Mouse (Mus musculus) heart, adult 8-10 months (tissue): ENCODE measurements at regions not wholly inside any gene's neighbourhood (a gene's known extent, or its start where the extent isn't known, plus 50 kb on each side); places are given as distances from the start of the nearest gene placed in this dataset.

Experiments used
- DNase-seq: peaks from one replicate; pipeline ENCODE4 v3.0.0; 2022; ENCODE audit warnings: low spot score

- DNase-seq = no peak
These were observed 83.6 kb upstream of the Ngf start for GRCm38 (mm10) chr3:102386091-102386490.

GRCm38 (mm10) chr3:102384596-102384995 lies 85.1 kb upstream of the Ngf start:
- DNase-seq = no peak

- peak; percentile 48 for DNase-seq
These were observed 86.0 kb upstream of the Ngf start for GRCm38 (mm10) chr3:102383671-102384070.

- DNase-seq = no peak
These were observed 88.0 kb upstream of the Ngf start for GRCm38 (mm10) chr3:102381683-102382082.

- no peak for DNase-seq
These were observed 95.2 kb upstream of the Ngf start for GRCm38 (mm10) chr3:102374381-102375060.

GRCm38 (mm10) chr3:102372205-102372899 lies 97.4 kb upstream of the Ngf start:
- no peak for DNase-seq

GRCm38 (mm10) chr3:102366188-102366587 lies 103.5 kb upstream of the Ngf start:
- DNase-seq = peak; percentile 73

- no peak for DNase-seq
These were observed 105.3 kb upstream of the Ngf start for GRCm38 (mm10) chr3:102364326-102364935.

- DNase-seq = no peak
These were observed 108.9 kb upstream of the Ngf start for GRCm38 (mm10) chr3:102360732-102361280.

GRCm38 (mm10) chr3:102358801-102359200 lies 110.9 kb upstream of the Ngf start:
- DNase-seq = peak; percentile 34

- no peak for DNase-seq
These were observed 112.6 kb upstream of the Ngf start for GRCm38 (mm10) chr3:102357062-102357610.

- no peak for DNase-seq
These were observed 114.4 kb upstream of the Ngf start for GRCm38 (mm10) chr3:102355352-102355751.

- DNase-seq = no peak
These were observed 114.9 kb upstream of the Ngf start for GRCm38 (mm10) chr3:102354771-102355170.

- no peak for DNase-seq
These were observed 116.3 kb upstream of the Ngf start for GRCm38 (mm10) chr3:102353277-102353900.

GRCm38 (mm10) chr3:102346077-102346476 lies 123.6 kb upstream of the Ngf start:
- no peak for DNase-seq

GRCm38 (mm10) chr3:102345291-102345690 lies 124.4 kb upstream of the Ngf start:
- DNase-seq = no peak

- DNase-seq = no peak
These were observed 129.0 kb upstream of the Ngf start for GRCm38 (mm10) chr3:102340731-102341130.

GRCm38 (mm10) chr3:102337881-102338280 lies 131.8 kb upstream of the Ngf start:
- no peak for DNase-seq

- DNase-seq = no peak
These were observed 131.7 kb upstream of the Vangl1 start for GRCm38 (mm10) chr3:102336184-102336583.

- peak; percentile 56 for DNase-seq
These were observed 130.7 kb upstream of the Vangl1 start for GRCm38 (mm10) chr3:102335146-102335545.

GRCm38 (mm10) chr3:102332221-102332620 lies 127.7 kb upstream of the Vangl1 start:
- peak; percentile 30 for DNase-seq

- no peak for DNase-seq
These were observed 114.8 kb upstream of the Vangl1 start for GRCm38 (mm10) chr3:102319331-102319730.
